Mouse (Mus musculus): Measurements from ENCODE around the gene Gm37419.

Gm37419 gene

DNA sequence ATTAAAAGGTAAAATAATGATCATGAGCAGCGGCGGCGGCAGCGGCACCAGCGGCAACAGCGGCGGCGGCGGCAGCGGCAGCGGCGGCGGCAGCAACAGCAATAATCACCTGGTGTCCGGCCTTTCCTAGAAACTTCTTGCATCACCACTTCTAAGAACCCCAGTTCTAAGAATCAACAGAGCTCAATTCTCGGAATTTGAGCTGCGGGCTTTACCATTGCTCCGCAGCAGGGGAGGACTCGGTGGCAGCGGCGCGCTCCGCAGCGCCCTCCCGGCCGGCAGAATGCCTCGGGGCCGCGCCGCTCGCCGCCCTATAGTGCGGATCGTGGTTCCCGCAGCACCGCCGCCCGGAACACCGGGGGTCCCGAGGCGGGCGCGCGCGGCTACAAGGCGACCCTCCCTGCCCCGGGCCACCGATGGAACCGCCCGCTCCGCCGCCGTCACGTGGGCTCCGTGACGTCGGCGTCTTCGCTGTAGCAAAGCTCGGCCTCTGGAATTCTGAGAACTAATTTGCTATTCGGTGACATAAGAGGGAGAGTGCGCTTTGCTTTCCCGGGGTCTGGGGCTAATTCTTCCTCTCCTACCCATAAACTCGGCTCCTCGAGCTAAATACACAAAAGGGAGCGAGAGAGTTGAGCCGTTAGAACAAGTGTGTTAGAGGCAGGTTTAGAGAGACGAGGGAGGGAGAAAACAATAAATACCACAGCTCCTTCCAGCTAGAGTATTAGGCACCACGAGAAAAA lies at the start of gene Gm37419, which contains the start of gene Bcl6:
Gm37419 (plus strand) TSS at position 17 of the 743 bp plus-strand sequence.
Bcl6 (minus strand) TSS at position 387 of the 743 bp plus-strand sequence.
- peak; percentile 71 to 77 for DNase-seq (ENCODE audit: low spot score in 2 of 2)

DNA sequence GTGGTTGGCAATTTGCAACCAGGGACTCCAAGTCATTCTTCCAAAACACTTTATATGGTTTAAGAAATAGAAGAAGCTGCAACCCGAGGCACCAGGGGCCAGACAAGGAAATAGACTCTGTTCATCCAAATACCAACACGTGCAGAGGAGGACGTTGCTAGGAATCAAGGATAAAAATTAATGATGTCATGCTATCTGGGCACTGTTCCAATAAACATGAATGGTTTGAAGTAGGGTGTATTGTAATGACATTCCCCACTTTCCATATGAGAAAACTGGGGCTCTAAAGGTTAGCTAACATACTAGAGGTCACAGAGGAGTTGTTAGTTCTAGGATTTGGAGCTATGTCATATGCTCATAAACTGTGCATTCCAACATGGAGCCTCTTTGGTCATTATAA lies 43.5 kb upstream of the Gm37419 start:
- no peak for DNase-seq (ENCODE audit: low spot score in 2 of 2)

DNA sequence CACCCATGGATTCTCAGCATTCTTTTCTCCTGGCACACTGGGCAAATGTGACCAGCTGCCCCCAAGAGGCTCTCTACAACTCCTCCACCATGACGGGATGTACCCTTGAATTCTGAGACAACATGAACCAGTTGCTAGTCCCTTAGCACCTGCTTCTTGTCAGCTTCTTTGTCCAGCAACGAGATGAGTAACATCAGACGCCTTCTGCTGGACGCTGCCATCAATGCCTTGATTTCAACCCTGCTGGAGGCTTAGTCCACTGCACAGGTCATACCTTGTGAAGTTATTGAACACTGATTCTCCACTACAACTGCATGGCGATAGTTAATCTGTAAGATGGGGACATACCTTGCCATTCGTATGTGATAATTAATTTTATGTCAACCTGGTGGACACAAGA lies 40.6 kb upstream of the Gm37419 start:
- no peak for DNase-seq (ENCODE audit: low spot score in 2 of 2)

DNA sequence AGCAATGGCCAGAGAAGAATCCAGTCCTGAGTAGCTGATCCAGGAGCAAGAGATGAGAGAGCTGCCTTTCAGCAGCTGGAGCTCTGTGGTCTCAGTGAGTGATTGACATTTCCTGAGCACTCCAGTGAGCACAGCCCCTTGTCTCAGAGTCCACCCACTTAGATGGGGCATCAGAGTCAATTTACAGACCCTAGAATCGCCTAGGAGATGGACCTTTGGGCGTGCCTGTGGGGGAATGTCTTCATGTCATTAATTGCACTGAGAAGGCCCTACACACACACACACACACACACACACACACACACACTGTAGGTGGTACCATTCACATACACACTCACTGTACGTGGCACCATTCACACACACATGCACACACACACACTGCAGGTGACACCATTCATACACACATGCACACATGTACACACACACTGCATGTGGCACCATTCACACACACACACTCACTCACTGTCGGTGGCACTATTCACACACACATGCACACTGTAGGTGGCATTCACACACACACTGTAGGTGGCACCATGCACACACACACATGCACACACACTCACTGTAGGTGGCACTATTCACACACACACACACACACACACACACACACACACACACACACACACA lies 36.1 kb upstream of the Gm37419 start:
- no peak for DNase-seq (ENCODE audit: low spot score in 2 of 2)

GRCm38 (mm10) chr16:23953189-23953958 lies 34.9 kb upstream of the Gm37419 start:
- DNase-seq (ENCODE audit: low spot score in 2 of 2) = no peak

DNA sequence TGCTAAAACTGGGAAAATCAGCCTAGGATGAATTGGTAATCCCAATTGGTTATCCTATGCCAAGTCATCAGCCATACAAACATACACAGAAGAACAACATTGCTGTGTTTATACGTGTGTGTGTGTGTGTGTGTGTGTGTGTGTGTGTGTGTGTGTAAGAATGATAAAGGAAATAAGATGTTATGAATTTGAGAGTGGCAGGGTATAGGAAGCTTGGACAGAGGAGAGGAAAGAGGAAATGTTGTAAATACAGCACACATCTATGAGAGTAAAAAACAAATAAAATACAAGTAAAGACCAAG lies 34.4 kb upstream of the Gm37419 start:
- DNase-seq (ENCODE audit: low spot score in 2 of 2) = no peak

- no peak for DNase-seq (ENCODE audit: low spot score in 2 of 2)
Observed at GRCm38 (mm10) chr16:23958938-23959337, 29.3 kb upstream of the Gm37419 start.

GRCm38 (mm10) chr16:23962401-23962800 lies 25.9 kb upstream of the Gm37419 start:
- DNase-seq (ENCODE audit: low spot score in 2 of 2) = no peak

GRCm38 (mm10) chr16:23963896-23964668 lies 24.2 kb upstream of the Gm37419 start:
- DNase-seq (ENCODE audit: low spot score in 2 of 2) = no peak

GRCm38 (mm10) chr16:23964706-23965367 lies 23.4 kb upstream of the Gm37419 start:
- DNase-seq (ENCODE audit: low spot score in 2 of 2) = no peak

- DNase-seq (ENCODE audit: low spot score in 2 of 2) = no peak
Observed at GRCm38 (mm10) chr16:23966066-23966465, 22.2 kb upstream of the Gm37419 start.

DNA sequence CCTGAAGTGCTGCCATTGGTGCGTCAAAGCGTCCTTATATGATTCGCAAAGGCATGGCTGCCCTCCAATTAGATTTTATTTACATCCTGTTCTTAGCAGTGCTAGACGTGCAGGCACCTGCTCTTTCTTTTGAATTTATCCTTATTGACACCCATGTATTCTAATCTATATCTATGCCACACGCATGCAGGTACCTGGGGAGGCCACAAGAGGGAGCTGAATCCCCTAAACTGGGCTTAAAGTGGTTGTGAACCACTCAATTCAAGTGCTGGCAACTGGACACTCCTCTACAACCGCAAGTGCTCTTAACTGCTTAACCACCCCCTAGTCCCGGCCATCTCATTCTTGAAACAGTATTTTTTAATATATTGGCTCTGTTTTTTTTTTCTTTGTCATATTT lies 21.0 kb upstream of the Gm37419 start:
- DNase-seq (ENCODE audit: low spot score in 2 of 2) = no peak

GRCm38 (mm10) chr16:23968888-23969287 lies 19.4 kb upstream of the Gm37419 start:
- DNase-seq (ENCODE audit: low spot score in 2 of 2) = no peak

DNA sequence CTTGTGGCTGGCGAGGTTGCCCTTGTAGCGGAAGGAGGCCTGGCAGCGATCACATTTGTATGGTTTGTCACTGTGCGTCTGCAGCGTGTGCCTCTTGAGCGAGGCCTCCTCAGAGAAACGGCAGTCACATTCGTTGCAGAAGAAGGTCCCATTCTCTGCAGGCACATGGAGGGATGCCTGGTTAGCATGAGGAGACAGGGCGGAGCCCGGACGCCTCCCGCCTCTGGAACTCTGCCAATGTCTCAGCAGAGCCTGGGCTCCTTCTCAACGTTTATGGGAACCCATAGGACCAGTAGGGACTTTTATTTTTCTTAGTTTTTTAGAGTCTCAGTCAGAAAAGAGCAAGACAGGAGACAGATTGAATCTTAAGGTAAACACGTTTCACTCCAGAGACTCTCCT lies 18.4 kb upstream of the Gm37419 start:
- no peak for DNase-seq (ENCODE audit: low spot score in 2 of 2)

DNA sequence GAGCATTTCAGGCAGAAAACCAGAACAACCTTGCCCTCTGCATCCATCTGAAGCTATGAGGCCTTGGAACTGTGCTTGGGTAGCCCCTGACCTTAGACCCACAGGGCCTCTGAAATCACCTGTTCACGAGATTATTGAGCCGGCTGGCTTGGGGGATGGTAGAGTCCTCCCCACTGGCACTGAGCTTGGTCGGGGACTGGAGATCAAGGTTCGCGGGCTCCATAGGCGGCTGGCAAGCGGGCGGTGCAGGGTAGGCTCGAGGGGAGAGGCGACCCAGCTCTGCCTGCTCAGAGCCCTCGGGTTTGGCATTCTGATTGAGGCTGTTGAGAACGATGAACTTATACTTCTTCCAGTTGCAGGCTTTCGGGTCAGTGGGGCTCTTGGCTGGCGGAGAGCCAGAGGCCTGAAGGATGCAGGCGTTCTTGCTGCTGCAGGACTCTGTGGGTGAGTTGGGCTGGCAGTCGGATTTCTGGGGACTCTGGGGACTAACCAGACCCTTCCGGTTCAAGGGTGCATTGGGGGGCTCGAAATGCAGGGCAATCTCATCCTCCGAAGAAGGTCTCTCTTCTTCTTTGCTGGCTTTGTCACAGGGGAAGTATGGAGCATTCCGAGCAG lies 16.0 kb upstream of the Gm37419 start:
- no peak for DNase-seq (ENCODE audit: low spot score in 2 of 2)

DNA sequence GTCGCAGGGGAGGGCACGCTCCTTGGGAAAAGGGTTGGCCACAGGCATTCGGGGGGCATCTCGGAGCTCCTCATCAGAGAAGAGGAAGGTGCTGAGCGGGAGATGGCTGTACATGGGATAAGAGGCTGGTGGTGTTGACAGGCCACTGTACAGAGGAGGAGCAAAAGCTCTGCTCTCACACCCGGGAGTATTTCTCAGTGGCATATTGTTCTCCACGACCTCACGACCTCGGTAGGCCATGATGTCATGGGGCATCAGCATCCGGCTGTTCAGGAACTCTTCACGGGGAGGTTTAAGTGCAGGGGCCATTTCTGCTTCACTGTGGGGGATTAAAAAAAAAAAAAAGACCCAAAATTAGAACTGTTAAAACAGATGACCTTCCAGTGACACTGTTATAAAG lies 15.4 kb upstream of the Gm37419 start:
- no peak for DNase-seq (ENCODE audit: low spot score in 2 of 2)

DNA sequence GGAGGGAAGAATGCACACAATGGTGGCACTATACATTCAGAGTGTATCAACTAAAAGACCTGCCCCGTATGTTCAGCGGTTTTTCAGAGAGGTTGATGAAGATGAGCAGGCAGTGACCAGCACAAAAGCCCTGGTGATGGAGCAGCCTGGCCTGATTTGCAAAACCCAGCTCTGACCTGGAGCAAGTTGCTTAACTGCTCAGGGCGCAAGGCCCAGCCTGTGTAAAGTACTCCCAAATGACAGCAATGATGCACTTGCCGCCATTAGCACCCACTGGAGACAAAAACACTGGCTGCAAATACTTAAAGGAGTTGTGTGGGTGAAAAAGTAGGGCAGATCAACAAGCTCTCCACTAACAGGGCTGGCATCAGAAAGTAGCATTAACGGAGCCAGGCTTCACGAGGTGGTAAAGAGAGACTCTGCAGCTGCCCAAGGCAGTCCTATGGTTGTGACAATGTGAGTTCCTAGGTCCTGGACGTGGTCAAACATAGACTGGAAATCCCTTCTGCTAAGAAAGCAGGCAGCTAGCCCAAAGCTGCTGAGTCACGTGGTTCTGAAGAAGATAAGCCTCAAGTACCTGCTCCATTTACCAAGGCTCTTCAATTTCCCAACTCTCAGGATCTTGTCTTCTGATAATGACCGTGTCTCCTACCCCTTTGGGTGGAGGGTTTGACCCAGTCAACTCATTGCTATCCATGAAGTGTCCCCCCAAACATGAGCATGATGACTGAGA lies 14.5 kb upstream of the Gm37419 start:
- DNase-seq (ENCODE audit: low spot score in 2 of 2) = no peak

DNA sequence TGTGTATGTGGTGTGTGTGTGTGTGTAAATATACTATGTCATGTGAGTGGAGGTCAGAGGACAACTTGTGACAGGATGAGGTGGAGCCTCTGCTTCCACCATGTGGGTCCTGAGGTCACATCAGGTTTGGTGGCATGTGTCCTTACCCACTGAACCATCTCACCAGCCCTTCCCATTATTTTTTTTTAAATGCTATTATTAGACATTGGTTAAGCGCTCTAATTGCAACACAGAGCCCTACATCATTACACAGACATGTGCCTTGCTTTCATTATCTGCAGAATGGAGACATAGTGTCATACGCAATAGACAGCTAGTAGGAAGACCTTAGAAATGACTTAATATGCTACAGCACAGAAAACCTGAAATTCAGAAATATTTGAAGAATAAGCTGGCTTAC lies 12.1 kb upstream of the Gm37419 start:
- DNase-seq (ENCODE audit: low spot score in 2 of 2) = no peak

- DNase-seq (ENCODE audit: low spot score in 2 of 2) = no peak
Observed at GRCm38 (mm10) chr16:23977732-23978131, 10.6 kb upstream of the Gm37419 start.

- no peak for DNase-seq (ENCODE audit: low spot score in 2 of 2)
Observed at GRCm38 (mm10) chr16:23978495-23978894, 9.8 kb upstream of the Gm37419 start.

Measured in right cerebral cortex, postnatal 36 days (tissue).